Mouse (Mus musculus): ENCODE measurements around the gene Fgg. TPM values are rescaled to one million over a fixed set of nuclear protein-coding genes. Genes with fewer than 3 reads are reported as not detected.

Gene Fgg
- polyA plus RNA-seq, 1 experiment, result 0.16 TPM

DNA sequence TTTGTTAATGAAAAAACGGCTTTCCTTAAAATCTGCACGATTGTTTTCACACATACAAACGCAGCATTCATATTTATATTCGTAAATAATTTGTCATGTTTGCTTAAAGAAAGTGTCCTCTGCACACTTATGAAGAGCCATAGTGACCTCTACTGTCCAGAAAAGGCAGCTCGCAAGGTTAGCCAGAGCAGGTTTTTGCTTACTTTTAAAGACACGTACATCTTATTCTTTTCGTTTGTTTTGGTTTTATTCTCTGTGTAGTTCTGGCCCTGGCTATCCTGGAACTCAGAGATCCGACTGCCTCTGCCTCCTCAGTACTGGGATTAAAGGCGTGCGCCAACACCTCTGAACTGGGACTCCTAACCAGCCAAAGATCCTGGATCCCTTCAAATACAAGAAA lies 46.2 kb downstream of the Fgg start:
- TF ChIP-seq CTCF (IDR thresholded peaks at IDR 0.05; ENCODE audit: borderline replicate concordance, extremely low read depth, insufficient read depth, insufficient read length), result peak; percentile 63; the same call in 1 of the 2 replicates
- TF ChIP-seq POLR2A (IDR thresholded peaks at IDR 0.05; ENCODE audit: borderline replicate concordance, extremely low read depth, insufficient read depth, insufficient read length, poor library complexity, severe bottlenecking), result no peak
- peak; percentile 76 for DNase-seq (ENCODE audit: low read depth)

DNA sequence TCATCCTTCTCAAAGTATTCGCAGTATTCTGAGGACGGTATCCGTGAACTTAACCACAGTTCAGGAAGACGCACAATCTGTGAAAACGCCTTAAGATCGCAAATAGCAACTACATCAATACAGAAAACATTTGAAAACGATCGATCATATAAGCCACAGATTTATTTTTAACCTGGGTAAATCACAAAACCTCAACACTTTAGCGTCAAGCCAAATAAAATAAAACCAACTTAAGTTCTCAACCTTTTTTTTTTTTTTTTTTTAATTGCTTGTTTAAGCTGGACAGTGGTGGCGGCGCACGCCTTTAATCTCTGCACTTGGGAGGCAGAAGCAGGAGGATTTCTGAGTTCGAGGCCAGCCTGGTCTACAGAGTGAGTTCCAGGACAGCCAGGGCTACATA lies 47.2 kb downstream of the Fgg start:
- no peak for DNase-seq (ENCODE audit: low read depth)
- no peak for TF ChIP-seq CTCF (IDR thresholded peaks at IDR 0.05; ENCODE audit: borderline replicate concordance, extremely low read depth, insufficient read depth, insufficient read length)
- no peak for TF ChIP-seq POLR2A (IDR thresholded peaks at IDR 0.05; ENCODE audit: borderline replicate concordance, extremely low read depth, insufficient read depth, insufficient read length, poor library complexity, severe bottlenecking)

DNA sequence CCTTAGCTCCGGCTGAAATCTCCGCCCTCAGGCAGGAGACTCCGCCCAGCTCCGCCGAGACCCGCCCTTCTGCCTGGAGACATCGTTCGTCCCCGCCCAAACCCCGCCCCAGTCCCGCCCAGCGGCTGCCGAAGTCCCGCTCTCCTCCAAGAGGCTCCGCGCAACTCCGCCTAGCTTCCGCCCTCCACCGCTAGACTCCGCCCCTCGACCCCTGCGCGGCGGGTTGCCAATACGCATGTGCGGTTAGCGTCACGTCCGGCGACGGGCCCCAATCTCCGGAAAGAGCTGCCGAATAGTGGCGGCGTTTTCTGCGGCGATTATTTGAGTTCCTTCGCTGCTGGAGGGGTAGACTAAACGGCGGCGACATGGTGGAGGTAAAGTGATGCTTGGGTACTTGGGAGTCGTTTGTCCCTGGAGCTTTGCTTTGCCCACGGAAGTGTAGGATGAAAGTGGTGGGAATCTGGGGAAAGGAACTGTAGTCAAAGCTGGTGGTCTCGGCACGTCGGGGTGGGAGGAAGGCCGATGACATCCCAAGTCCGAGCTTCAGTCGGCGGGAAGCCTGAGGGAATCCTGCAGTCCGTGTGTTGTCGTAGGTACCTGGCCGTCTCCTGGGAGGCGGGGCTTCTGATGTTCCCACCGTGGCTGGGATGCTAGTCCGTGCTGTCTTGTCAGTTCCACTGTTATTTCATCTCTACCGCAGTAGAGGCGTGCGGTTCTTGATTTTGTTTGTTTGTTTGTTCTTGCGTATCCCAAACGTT lies 47.9 kb downstream of the Fgg start, which contains the start of gene Plrg1:
Gene Plrg1 (plus strand): TSS at position 242 of the 758 bp plus-strand sequence.
- TF ChIP-seq POLR2A (IDR thresholded peaks at IDR 0.05; ENCODE audit: borderline replicate concordance, extremely low read depth, insufficient read depth, insufficient read length, poor library complexity, severe bottlenecking) (peak; percentile 59; the same call in 1 of the 2 replicates), CTCF (IDR thresholded peaks at IDR 0.05; ENCODE audit: borderline replicate concordance, extremely low read depth, insufficient read depth, insufficient read length) (no peak)
- DNase-seq (ENCODE audit: low read depth), result peak; percentile 99

DNA sequence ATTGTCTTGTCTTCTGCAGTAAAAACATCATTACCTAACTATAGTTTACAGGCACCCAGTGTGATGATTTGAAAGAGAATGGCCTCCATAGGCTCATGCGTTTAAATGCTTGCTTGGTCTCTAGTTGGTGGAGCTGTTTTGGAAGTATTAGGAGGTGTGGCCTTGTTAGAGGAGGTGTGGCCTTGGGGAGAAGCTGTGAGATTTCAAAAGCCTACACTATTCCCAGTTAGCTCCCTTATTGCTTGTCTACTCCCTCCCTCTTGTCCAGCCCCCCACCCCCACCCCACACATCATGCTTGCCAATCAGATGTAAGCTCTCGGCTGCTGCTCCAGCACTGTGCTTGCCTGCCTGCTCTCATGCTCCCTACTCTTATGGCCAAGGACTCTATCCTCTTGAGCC lies 49.5 kb downstream of the Fgg start:
- TF ChIP-seq POLR2A (IDR thresholded peaks at IDR 0.05; ENCODE audit: borderline replicate concordance, extremely low read depth, insufficient read depth, insufficient read length, poor library complexity, severe bottlenecking) (no peak), CTCF (IDR thresholded peaks at IDR 0.05; ENCODE audit: borderline replicate concordance, extremely low read depth, insufficient read depth, insufficient read length) (no peak)
- no peak for DNase-seq (ENCODE audit: low read depth)

Other genes starting within 250 kb of the Fgg start
- gene Rbm46, start 131.2 kb upstream of the Fgg start, polyA plus RNA-seq (2012; rRNA removed), result 0.58 and 0.63 TPM in 2 replicates
- 0.05 and 0.14 TPM in 2 replicates for gene Lrat, start 103.8 kb upstream of the Fgg start, polyA plus RNA-seq (2012; rRNA removed)
- gene Fga, start 18.4 kb downstream of the Fgg start, polyA plus RNA-seq (2012; rRNA removed), result 0.09 and 0.10 TPM in 2 replicates
- 0.06 and 0.08 TPM in 2 replicates for gene Fgb, start 42.1 kb downstream of the Fgg start, polyA plus RNA-seq (2012; rRNA removed)
- 87.6 and 101 TPM in 2 replicates for gene Plrg1, start 47.8 kb downstream of the Fgg start, polyA plus RNA-seq (2012; rRNA removed)
- gene Dchs2, start 120.2 kb downstream of the Fgg start, polyA plus RNA-seq (2012; rRNA removed), result 0.69 and 1.8 TPM in 2 replicates

Data from brain, embryonic 14.5 days (tissue).